Mouse (Mus musculus) liver, adult (tissue): ENCODE results near the gene Car6.

Experiments used
- GATA4 ChIP-seq: IDR thresholded peaks from 2 replicates; pipeline ENCODE4 v1.6.1; 2014; ENCODE audit warnings: mild to moderate bottlenecking, low read length; ENCODE audit not compliant: insufficient replicate concordance

Car6 gene

GRCm38 (mm10) chr4:150234599-150235327 lies 33.6 kb upstream of the Car6 start:
- TF ChIP-seq GATA4: no peak

- TF ChIP-seq GATA4: no peak
Observed at GRCm38 (mm10) chr4:150231871-150232270, 30.7 kb upstream of the Car6 start.

DNA sequence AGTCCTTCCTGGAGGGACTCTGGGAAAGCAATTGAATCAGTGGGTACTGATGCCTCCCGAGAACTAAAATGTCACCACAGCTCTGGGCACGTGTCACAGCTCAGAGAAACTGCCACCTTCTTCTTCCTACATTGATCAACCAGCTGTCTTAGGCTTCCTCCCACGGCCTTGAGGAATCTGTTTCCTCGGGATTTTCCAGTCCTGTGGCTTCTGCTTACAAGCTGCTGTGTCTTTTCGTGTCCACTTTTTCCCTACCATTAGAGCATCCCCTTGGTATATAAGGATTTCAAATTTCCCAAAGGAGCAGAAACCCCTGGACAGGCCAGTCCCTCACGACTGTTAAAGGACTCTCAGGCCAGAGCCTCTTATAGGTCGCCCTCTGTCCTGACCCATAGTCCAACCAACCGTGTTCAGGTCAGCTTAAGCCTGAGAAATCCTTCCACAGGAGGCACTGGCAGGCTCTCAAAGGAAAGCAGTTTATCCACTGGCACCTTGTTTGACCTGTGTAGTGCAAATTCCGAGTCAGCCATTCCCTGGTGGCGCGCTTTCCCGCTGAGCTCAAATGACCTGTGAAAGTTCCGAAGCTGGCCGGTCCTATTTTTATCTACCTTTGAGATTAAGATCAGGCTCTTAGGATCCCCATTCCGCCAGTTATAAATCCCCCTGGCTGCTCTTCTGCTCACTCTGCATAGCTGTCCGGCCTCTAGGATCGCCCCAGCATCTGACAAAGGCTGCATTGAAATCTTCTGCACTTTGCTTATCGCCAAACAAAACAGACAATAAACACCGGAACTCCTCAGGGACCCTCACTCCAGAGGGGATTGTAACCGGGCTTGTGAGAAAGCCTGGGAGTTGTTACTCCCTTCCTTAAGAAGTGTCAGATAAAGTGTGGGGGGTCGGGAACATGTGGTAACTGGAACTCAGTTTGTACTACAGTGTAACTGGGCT lies 29.6 kb upstream of the Car6 start:
- TF ChIP-seq GATA4: peak; percentile 36; the same call in 1 of the 2 replicates

- TF ChIP-seq GATA4: no peak
Observed at GRCm38 (mm10) chr4:150229747-150230390, 28.7 kb upstream of the Car6 start.

GRCm38 (mm10) chr4:150228581-150229348 lies 27.6 kb upstream of the Car6 start:
- TF ChIP-seq GATA4: no peak

- no peak for TF ChIP-seq GATA4
Observed at GRCm38 (mm10) chr4:150226818-150227688, 25.9 kb upstream of the Car6 start.

DNA sequence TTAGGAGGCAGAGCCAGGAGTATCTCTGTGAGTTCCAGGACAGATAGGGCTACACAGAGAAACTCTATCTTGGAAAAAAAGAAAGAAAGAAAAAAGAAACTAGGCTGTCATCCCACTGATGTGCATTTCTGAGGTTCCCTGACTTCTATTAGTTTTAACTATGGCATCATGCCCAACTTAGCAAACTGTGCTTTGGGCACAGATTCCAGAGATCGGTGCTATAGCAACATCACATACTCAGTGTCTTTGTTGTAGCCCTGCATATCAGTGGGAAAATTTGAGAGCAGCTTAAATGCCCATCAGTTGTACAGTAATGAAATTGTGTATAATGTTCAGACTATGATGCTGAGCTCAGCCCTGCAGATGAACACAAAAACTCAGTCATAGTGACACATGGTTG lies 24.6 kb upstream of the Car6 start:
- TF ChIP-seq GATA4: no peak

DNA sequence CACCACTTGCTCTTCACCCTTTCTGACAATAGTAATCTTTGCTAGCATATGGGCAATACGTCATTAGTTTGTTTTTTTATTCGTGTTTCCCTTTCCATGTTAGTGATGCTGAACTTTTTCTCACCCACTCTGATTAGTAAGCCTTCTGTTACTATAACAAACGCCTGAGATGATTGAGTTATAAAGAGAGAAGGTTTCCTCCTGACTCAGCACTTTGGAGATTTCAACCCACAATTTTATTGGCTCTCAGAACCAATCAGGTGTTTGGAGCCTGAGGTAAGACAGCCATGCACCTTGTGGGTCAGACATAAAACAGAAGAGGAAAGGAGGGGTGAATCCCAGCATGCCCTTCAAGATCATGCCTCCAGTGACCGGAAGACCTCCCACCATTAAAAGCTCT lies 22.7 kb upstream of the Car6 start:
- no peak for TF ChIP-seq GATA4

DNA sequence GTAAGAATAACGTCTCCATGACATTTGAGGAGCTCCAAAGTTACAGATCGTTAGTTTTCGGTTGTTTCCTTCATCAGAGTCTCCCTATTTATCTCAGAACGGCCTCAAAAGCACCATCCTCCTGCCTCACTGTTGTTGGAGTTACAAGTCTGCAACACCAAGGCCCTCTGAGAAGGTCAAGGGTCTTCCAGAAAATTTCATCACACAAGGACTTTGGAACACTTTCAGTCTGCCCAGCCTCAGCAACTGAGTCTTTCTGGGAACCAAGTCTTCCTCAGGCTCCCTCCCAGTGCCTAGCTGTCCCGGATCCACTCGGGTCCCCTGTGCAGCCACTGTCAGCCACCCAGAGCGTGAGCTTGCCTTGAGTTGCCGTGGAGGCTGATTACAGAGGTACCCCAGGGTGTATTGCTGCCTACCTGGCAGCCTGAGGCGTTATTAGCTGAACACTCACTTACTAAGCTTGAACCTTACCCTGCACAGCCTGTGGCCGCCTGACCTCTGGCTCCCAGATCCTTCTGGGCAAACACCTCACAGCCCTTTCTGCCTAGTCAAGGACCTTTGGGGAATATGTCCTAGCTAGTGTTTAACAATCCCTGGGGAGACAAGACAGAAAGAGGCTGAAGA lies 20.0 kb upstream of the Car6 start:
- no peak; the same call in 1 of the 2 replicates for TF ChIP-seq GATA4

- no peak for TF ChIP-seq GATA4
Observed at GRCm38 (mm10) chr4:150220584-150220983, 19.5 kb upstream of the Car6 start.

GRCm38 (mm10) chr4:150219501-150220292 lies 18.6 kb upstream of the Car6 start:
- TF ChIP-seq GATA4: no peak

DNA sequence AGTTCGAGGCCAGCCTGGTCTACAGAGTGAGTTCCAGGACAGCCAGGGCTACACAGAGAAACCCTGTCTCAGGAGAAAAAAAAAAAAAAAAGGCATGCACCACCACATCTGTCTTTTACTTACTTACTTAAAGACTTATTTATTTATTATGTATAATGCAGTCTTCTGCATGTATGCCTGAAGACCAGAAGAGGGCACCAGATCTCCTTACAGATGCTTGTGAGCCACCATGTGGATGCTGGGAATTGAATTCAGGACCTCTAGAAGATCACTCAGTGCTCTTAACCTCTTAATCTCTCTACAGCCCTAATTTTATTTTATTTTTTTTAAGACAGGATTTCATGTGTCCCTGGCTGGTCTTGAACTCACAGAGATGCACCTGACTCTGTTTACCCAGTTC lies 16.8 kb upstream of the Car6 start:
- TF ChIP-seq GATA4: no peak
